Mouse (Mus musculus): Measurements from ENCODE around the gene Ppp3ca. TPM values are rescaled to one million over a fixed set of nuclear protein-coding genes. Genes with fewer than 3 reads are reported as not detected.

Gene Ppp3ca
- polyA plus RNA-seq, 1 experiment from 2014 or later = 37.3 TPM

DNA sequence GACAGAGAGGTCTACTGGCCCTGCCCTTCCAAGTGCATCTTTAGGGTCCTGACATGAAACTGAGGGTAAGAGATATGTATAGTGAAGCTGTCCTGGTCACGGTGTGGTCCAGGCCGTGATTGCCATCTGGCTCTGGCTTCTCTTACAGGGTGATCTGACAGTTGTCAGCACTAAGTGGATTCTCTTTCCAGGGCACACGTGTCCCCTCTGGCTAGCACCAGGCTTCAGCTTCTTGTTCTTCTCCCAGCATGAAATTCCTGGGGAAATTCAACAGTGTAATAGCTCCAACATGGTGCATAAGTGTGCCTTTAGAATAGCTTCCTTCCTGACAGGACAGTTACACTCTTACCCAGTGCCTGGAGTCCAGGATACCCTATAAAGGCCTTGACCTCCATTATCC is 222.2 kb downstream of the Ppp3ca start:
- Histone ChIP-seq H3K4me2 (replicated peaks; ENCODE audit: low read depth) (no peak overlapping the region), H3K9me3 (ENCODE audit: control insufficient read depth) (no peaks in the 10 kb centered on the region), H3K4me1 (replicated peaks; ENCODE audit: control insufficient read depth, insufficient read depth, low read length) (no peaks in the 10 kb centered on the region), H3K27me3 (replicated peaks; ENCODE audit: control insufficient read depth, insufficient read depth, low read length) (no peaks in the 10 kb centered on the region), H3K4me3 (ENCODE audit: low read depth, low read length) (no peak overlapping the region), H3K9ac (ENCODE audit: low read depth, low read length) (no peak overlapping the region), H3K27ac (ENCODE audit: low read depth, low read length) (no peak overlapping the region), H3K36me3 (ENCODE audit: control insufficient read depth, insufficient read depth) (peaks cover 30% of the 10 kb centered on the region)
- 84% methylated on average over 3 of the region's 3 CpGs for whole genome bisulfite sequencing
- no peak for TF ChIP-seq CTCF (IDR thresholded peaks at IDR 0.05; ENCODE audit: low read depth)
- no peak for ATAC-seq

DNA sequence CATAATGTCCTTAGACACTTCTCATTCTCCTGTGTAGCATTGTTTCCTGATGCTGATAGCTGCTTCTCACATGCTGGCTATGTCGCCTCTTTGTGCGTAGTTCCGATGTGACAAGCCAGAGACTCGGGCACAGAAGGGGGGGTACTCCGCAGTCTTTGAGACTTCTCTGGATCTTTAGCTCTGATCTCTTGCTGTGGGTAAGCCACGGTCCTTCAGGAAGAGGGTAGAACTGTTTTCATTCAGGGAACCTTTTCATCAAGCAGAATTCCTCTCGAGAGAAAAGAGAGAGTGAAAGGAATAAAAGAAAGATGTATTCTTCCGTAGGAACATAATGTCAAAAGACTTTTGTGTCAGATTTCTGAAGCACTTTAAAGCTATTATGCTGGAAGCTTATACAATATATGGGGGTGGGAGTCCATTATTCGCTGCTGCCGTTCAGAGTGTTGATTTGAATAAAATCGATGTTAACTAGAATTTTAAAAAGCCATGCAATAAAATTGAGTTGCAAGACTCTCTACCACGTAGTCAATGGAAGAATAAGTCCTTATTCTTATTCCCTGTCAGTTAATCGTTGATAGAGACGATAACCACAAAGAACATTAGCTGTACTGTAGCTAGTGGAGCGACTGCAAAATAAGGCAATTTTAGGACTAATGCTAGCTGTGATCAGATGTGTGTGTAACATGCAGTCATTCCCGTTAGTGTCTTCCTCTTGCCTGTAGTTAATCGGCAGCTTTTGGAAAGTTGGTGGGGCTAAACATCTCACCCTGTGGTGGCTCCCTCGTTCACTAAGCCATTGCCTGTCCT is 223.9 kb downstream of the Ppp3ca start:
- Histone ChIP-seq H3K27me3 (replicated peaks; ENCODE audit: control insufficient read depth, insufficient read depth, low read length) (no peaks in the 10 kb centered on the region), H3K9ac (ENCODE audit: low read depth, low read length) (no peak overlapping the region), H3K4me1 (replicated peaks; ENCODE audit: control insufficient read depth, insufficient read depth, low read length) (no peaks in the 10 kb centered on the region), H3K27ac (ENCODE audit: low read depth, low read length) (no peak overlapping the region), H3K36me3 (ENCODE audit: control insufficient read depth, insufficient read depth) (peaks cover 25% of the 10 kb centered on the region), H3K9me3 (ENCODE audit: control insufficient read depth) (no peaks in the 10 kb centered on the region), H3K4me3 (ENCODE audit: low read depth, low read length) (no peak overlapping the region), H3K4me2 (replicated peaks; ENCODE audit: low read depth) (no peak overlapping the region)
- ATAC-seq = no peak
- WGBS = 91% methylated on average over 18 of the region's 18 CpGs
- TF ChIP-seq CTCF (IDR thresholded peaks at IDR 0.05; ENCODE audit: low read depth) = no peak

DNA sequence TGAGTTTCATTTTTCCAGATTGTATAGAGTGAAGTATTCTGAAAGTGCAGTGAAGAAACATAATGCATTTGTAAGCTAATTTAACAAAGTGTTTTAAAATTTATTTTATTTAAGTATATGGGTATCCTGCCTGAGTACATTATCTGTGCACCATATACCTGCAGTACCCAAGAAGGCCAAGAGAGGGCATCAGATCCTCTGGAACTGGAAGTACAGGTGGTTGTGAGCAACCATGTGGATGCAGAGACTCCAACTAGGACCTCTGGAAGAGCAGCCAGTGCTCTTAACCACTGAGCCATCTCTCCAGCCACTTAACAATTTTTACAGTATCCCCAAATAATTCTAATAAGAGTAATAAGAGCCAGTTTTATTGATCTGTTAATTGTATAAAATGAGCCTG is 225.6 kb downstream of the Ppp3ca start:
- Histone ChIP-seq H3K9me3 (ENCODE audit: control insufficient read depth) (no peaks in the 10 kb centered on the region), H3K4me3 (ENCODE audit: low read depth, low read length) (no peak overlapping the region), H3K27me3 (replicated peaks; ENCODE audit: control insufficient read depth, insufficient read depth, low read length) (no peaks in the 10 kb centered on the region), H3K9ac (ENCODE audit: low read depth, low read length) (no peak overlapping the region), H3K4me2 (replicated peaks; ENCODE audit: low read depth) (no peak overlapping the region), H3K27ac (ENCODE audit: low read depth, low read length) (no peak overlapping the region), H3K4me1 (replicated peaks; ENCODE audit: control insufficient read depth, insufficient read depth, low read length) (no peaks in the 10 kb centered on the region), H3K36me3 (ENCODE audit: control insufficient read depth, insufficient read depth) (peaks cover 25% of the 10 kb centered on the region)
- no peak for ATAC-seq
- peak; percentile 65 for TF ChIP-seq CTCF (IDR thresholded peaks at IDR 0.05; ENCODE audit: low read depth)

DNA sequence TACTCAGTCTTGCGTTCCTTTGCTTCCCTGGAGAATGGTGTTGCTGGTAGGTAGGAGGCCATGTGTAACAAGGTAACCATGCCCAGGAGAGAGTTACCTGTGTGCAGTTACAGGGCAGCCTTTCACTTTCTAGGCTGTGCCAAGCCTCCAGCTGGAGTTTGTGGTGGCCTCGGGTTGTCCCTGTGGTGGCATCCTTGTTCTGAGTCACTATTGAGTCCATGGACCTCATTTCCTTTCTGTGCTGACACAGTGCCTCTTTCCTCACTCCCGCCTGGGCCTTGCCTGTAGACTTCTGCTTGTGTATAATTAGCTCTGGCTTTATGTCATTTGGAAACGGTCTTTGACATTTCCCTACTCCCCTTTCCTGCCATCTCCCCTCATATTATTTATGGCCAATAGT is 226.4 kb downstream of the Ppp3ca start:
- no peaks in the 10 kb centered on the region for H3K27me3 ChIP-seq (replicated peaks; ENCODE audit: control insufficient read depth, insufficient read depth, low read length)
- TF ChIP-seq CTCF (IDR thresholded peaks at IDR 0.05; ENCODE audit: low read depth) = no peak
- H3K9me3 ChIP-seq (ENCODE audit: control insufficient read depth) = no peaks in the 10 kb centered on the region
- no peak overlapping the region for H3K4me2 ChIP-seq (replicated peaks; ENCODE audit: low read depth)
- WGBS = 88% methylated on average over 4 of the region's 4 CpGs
- no peak overlapping the region for H3K4me3 ChIP-seq (ENCODE audit: low read depth, low read length)
- peaks cover 28% of the 10 kb centered on the region for H3K36me3 ChIP-seq (ENCODE audit: control insufficient read depth, insufficient read depth)
- H3K9ac ChIP-seq (ENCODE audit: low read depth, low read length) = no peak overlapping the region
- H3K27ac ChIP-seq (ENCODE audit: low read depth, low read length) = no peak overlapping the region
- no peaks in the 10 kb centered on the region for H3K4me1 ChIP-seq (replicated peaks; ENCODE audit: control insufficient read depth, insufficient read depth, low read length)
- no peak for ATAC-seq

DNA sequence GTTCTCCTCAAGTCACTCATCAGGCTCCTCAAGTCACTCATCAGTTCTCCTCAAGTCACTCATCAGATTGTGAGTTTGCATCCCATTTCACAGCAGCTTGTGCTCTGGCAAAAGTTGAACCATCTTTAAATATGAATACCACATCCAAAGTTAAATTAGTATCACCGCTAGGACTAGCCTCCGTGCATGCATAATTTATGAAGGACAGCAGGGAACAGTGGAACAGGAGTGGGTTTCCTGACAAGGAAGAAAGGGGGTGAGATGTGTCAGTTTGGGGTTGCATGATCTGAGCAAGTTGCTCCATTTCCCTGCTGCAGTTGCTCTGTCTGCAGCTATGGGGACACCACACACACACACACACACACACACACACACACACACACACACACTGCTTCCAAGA is 229.8 kb downstream of the Ppp3ca start:
- Histone ChIP-seq H3K9ac (ENCODE audit: low read depth, low read length) (no peak overlapping the region), H3K27me3 (replicated peaks; ENCODE audit: control insufficient read depth, insufficient read depth, low read length) (no peaks in the 10 kb centered on the region), H3K27ac (ENCODE audit: low read depth, low read length) (no peak overlapping the region), H3K4me3 (ENCODE audit: low read depth, low read length) (no peak overlapping the region), H3K4me2 (replicated peaks; ENCODE audit: low read depth) (no peak overlapping the region), H3K4me1 (replicated peaks; ENCODE audit: control insufficient read depth, insufficient read depth, low read length) (no peaks in the 10 kb centered on the region), H3K36me3 (ENCODE audit: control insufficient read depth, insufficient read depth) (peaks cover 18% of the 10 kb centered on the region), H3K9me3 (ENCODE audit: control insufficient read depth) (no peaks in the 10 kb centered on the region)
- TF ChIP-seq CTCF (IDR thresholded peaks at IDR 0.05; ENCODE audit: low read depth) = no peak
- no peak for ATAC-seq
- 89% methylated on average over 2 of the region's 2 CpGs for WGBS

DNA sequence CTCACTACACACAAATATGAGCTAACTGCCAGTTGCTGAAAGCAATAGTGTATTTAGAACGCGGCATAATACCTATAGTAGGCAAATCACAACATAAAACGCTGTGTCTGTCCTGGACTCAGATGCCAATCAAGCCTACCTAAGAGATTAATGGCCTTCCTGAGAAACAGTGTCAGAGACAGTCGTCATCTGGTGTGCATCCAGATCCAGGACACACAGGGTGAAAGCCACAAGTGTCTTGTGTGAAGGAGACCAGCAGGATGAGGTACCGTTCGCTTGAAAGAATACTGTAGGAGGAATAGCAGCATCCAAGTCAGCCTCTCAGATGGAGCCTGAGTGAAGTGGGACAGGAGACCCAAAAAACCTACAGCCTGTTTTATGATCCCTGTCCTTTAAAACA is 231.1 kb downstream of the Ppp3ca start:
- 94% methylated on average over 6 of the region's 6 CpGs for WGBS
- Histone ChIP-seq H3K9me3 (ENCODE audit: control insufficient read depth) (no peaks in the 10 kb centered on the region), H3K9ac (ENCODE audit: low read depth, low read length) (no peak overlapping the region), H3K27me3 (replicated peaks; ENCODE audit: control insufficient read depth, insufficient read depth, low read length) (no peaks in the 10 kb centered on the region), H3K4me2 (replicated peaks; ENCODE audit: low read depth) (no peak overlapping the region), H3K36me3 (ENCODE audit: control insufficient read depth, insufficient read depth) (peaks cover 20% of the 10 kb centered on the region), H3K4me1 (replicated peaks; ENCODE audit: control insufficient read depth, insufficient read depth, low read length) (no peaks in the 10 kb centered on the region), H3K4me3 (ENCODE audit: low read depth, low read length) (no peak overlapping the region), H3K27ac (ENCODE audit: low read depth, low read length) (no peak overlapping the region)
- no peak for TF ChIP-seq CTCF (IDR thresholded peaks at IDR 0.05; ENCODE audit: low read depth)
- ATAC-seq = no peak
